Mouse (Mus musculus): Measurements from ENCODE around the gene Mapk1. TPM values are rescaled to one million over a fixed set of nuclear protein-coding genes. Genes with fewer than 3 reads are reported as not detected.

Mapk1 gene
- polyA plus RNA-seq (2015; fragmentation: Nextera tagmentation; extraction: Ambion mirVana) = 149 and 158 TPM in 2 replicates

- Histone ChIP-seq H3K4me1 (replicated peaks) (peaks cover 8% of the 10 kb centered on the region), H3K36me3 (no peaks in the 10 kb centered on the region), H3K4me2 (replicated peaks) (peak within 1 kb of the TSS; percentile 78), H3K27ac (peak within 1 kb of the TSS; percentile 94), H3K27me3 (replicated peaks) (no peaks in the 10 kb centered on the region), H3K9ac (peak within 1 kb of the TSS; percentile 87), H3K9me3 (no peaks in the 10 kb centered on the region), H3K4me3 (replicated peaks) (peak within 1 kb of the TSS; percentile 72)
- ATAC-seq = peak; percentile 99
- WGBS = under 1% methylated on average over 35 of the region's 35 CpGs
These were observed at the start of gene Mapk1 for GRCm38 (mm10) chr16:16983131-16983533. Gene Mapk1 (plus strand): TSS chr16:16983382.

- ATAC-seq = no peak
- Histone ChIP-seq H3K27ac (no peak overlapping the region), H3K36me3 (no peaks in the 10 kb centered on the region), H3K4me1 (replicated peaks) (no peaks in the 10 kb centered on the region), H3K4me3 (replicated peaks) (no peak overlapping the region), H3K27me3 (replicated peaks) (no peaks in the 10 kb centered on the region), H3K9ac (no peak overlapping the region), H3K9me3 (no peaks in the 10 kb centered on the region), H3K4me2 (replicated peaks) (no peak overlapping the region)
- 94% methylated on average over 9 of the region's 9 CpGs for WGBS
These were observed 43.6 kb upstream of the Mapk1 start for GRCm38 (mm10) chr16:16939543-16939942.

- Histone ChIP-seq H3K36me3 (no peaks in the 10 kb centered on the region), H3K9me3 (no peaks in the 10 kb centered on the region), H3K9ac (no peak overlapping the region), H3K4me2 (replicated peaks) (no peak overlapping the region), H3K27me3 (replicated peaks) (no peaks in the 10 kb centered on the region), H3K27ac (no peak overlapping the region), H3K4me1 (replicated peaks) (no peaks in the 10 kb centered on the region), H3K4me3 (replicated peaks) (no peak overlapping the region)
- no peak for ATAC-seq
- WGBS = 93% methylated on average over 2 of the region's 2 CpGs
These were observed 42.1 kb upstream of the Mapk1 start for GRCm38 (mm10) chr16:16941078-16941477.

- Histone ChIP-seq H3K4me1 (replicated peaks) (no peaks in the 10 kb centered on the region), H3K9ac (no peak overlapping the region), H3K4me3 (replicated peaks) (no peak overlapping the region), H3K27ac (no peak overlapping the region), H3K4me2 (replicated peaks) (no peak overlapping the region), H3K9me3 (no peaks in the 10 kb centered on the region), H3K27me3 (replicated peaks) (no peaks in the 10 kb centered on the region), H3K36me3 (no peaks in the 10 kb centered on the region)
- 11% methylated on average over 4 of the region's 5 CpGs for WGBS
- no peak for ATAC-seq
These were observed 24.6 kb upstream of the Mapk1 start for GRCm38 (mm10) chr16:16958575-16958974.

GRCm38 (mm10) chr16:16959907-16960306, 23.3 kb upstream of the Mapk1 start:
- H3K27ac ChIP-seq = no peak overlapping the region
- no peaks in the 10 kb centered on the region for H3K36me3 ChIP-seq
- no peaks in the 10 kb centered on the region for H3K4me1 ChIP-seq (replicated peaks)
- 88% methylated on average over 6 of the region's 6 CpGs for WGBS
- H3K4me3 ChIP-seq (replicated peaks) = no peak overlapping the region
- ATAC-seq = no peak
- H3K4me2 ChIP-seq (replicated peaks) = no peak overlapping the region
- H3K9ac ChIP-seq = no peak overlapping the region
- H3K9me3 ChIP-seq = no peaks in the 10 kb centered on the region
- H3K27me3 ChIP-seq (replicated peaks) = no peaks in the 10 kb centered on the region

- no peak overlapping the region for H3K27ac ChIP-seq
- H3K4me1 ChIP-seq (replicated peaks) = no peaks in the 10 kb centered on the region
- WGBS = 57% methylated on average over 1 of the region's 1 CpGs
- no peak for ATAC-seq
- no peak overlapping the region for H3K4me2 ChIP-seq (replicated peaks)
- no peaks in the 10 kb centered on the region for H3K36me3 ChIP-seq
- H3K9me3 ChIP-seq = no peaks in the 10 kb centered on the region
- H3K4me3 ChIP-seq (replicated peaks) = no peak overlapping the region
- no peaks in the 10 kb centered on the region for H3K27me3 ChIP-seq (replicated peaks)
- H3K9ac ChIP-seq = no peak overlapping the region
These were observed 18.0 kb upstream of the Mapk1 start for GRCm38 (mm10) chr16:16965149-16965548.

GRCm38 (mm10) chr16:16966290-16966689, 16.9 kb upstream of the Mapk1 start:
- ATAC-seq = no peak
- Histone ChIP-seq H3K4me2 (replicated peaks) (no peak overlapping the region), H3K4me1 (replicated peaks) (no peaks in the 10 kb centered on the region), H3K4me3 (replicated peaks) (no peak overlapping the region), H3K9me3 (no peaks in the 10 kb centered on the region), H3K27ac (no peak overlapping the region), H3K27me3 (replicated peaks) (no peaks in the 10 kb centered on the region), H3K9ac (no peak overlapping the region), H3K36me3 (no peaks in the 10 kb centered on the region)

GRCm38 (mm10) chr16:16978061-16978460, 5.1 kb upstream of the Mapk1 start:
- H3K4me2 ChIP-seq (replicated peaks) = no peak overlapping the region
- WGBS = 86% methylated on average over 3 of the region's 3 CpGs
- no peaks in the 10 kb centered on the region for H3K27me3 ChIP-seq (replicated peaks)

GRCm38 (mm10) chr16:16978765-16979164, 4.4 kb upstream of the Mapk1 start:
- no peak for ATAC-seq
- Histone ChIP-seq H3K27ac (no peak overlapping the region), H3K36me3 (no peaks in the 10 kb centered on the region), H3K27me3 (replicated peaks) (no peaks in the 10 kb centered on the region), H3K9ac (no peak overlapping the region), H3K4me3 (replicated peaks) (no peak overlapping the region), H3K4me1 (replicated peaks) (no peaks in the 10 kb centered on the region), H3K9me3 (no peaks in the 10 kb centered on the region), H3K4me2 (replicated peaks) (no peak overlapping the region)
- WGBS = 51% methylated on average over 2 of the region's 2 CpGs

More at GRCm38 (mm10) chr16:16978061-16978460, 5.1 kb upstream of the Mapk1 start:
- H3K4me1 ChIP-seq (replicated peaks) = no peaks in the 10 kb centered on the region
- ATAC-seq = no peak
- no peak overlapping the region for H3K4me3 ChIP-seq (replicated peaks)
- no peaks in the 10 kb centered on the region for H3K9me3 ChIP-seq
- H3K36me3 ChIP-seq = no peaks in the 10 kb centered on the region
- no peak overlapping the region for H3K27ac ChIP-seq
- H3K9ac ChIP-seq = no peak overlapping the region

- peak; percentile 29 for ATAC-seq
These were observed 546 bp upstream of the Mapk1 start for GRCm38 (mm10) chr16:16982636-16983035.

GRCm38 (mm10) chr16:16983534-16984422, 596 bp downstream of the Mapk1 start:
- H3K9me3 ChIP-seq = no peaks in the 10 kb centered on the region
- peak overlapping the region; percentile 87 for H3K9ac ChIP-seq
- peaks cover 8% of the 10 kb centered on the region for H3K4me1 ChIP-seq (replicated peaks)
- peak overlapping the region; percentile 78 for H3K4me2 ChIP-seq (replicated peaks)
- peak overlapping the region; percentile 72 for H3K4me3 ChIP-seq (replicated peaks)
- ATAC-seq = peak; percentile 82
- no peaks in the 10 kb centered on the region for H3K36me3 ChIP-seq
- no peaks in the 10 kb centered on the region for H3K27me3 ChIP-seq (replicated peaks)
- WGBS = under 1% methylated on average over 75 of the region's 75 CpGs
- H3K27ac ChIP-seq = peak overlapping the region; percentile 94

More at GRCm38 (mm10) chr16:16982636-16983035, 546 bp upstream of the Mapk1 start:
- WGBS = 36% methylated on average over 2 of the region's 2 CpGs
- peak overlapping the region; percentile 87 for H3K9ac ChIP-seq
- peak overlapping the region; percentile 72 for H3K4me3 ChIP-seq (replicated peaks)
- peaks cover 8% of the 10 kb centered on the region for H3K4me1 ChIP-seq (replicated peaks)
- H3K27me3 ChIP-seq (replicated peaks) = no peaks in the 10 kb centered on the region
- H3K36me3 ChIP-seq = no peaks in the 10 kb centered on the region
- H3K9me3 ChIP-seq = no peaks in the 10 kb centered on the region
- H3K27ac ChIP-seq = peak overlapping the region; percentile 25; the same call in 1 of the 2 replicates
- H3K4me2 ChIP-seq (replicated peaks) = peak overlapping the region; percentile 78

GRCm38 (mm10) chr16:16984423-16984941, 1.3 kb downstream of the Mapk1 start:
- H3K27ac ChIP-seq = no peak overlapping the region
- peak overlapping the region; percentile 72 for H3K4me3 ChIP-seq (replicated peaks)
- peaks cover 8% of the 10 kb centered on the region for H3K4me1 ChIP-seq (replicated peaks)
- H3K36me3 ChIP-seq = no peaks in the 10 kb centered on the region
- peak overlapping the region; percentile 87 for H3K9ac ChIP-seq
- ATAC-seq = no peak
- no peaks in the 10 kb centered on the region for H3K9me3 ChIP-seq
- WGBS = 9% methylated on average over 9 of the region's 9 CpGs
- peak overlapping the region; percentile 78 for H3K4me2 ChIP-seq (replicated peaks)
- H3K27me3 ChIP-seq (replicated peaks) = no peaks in the 10 kb centered on the region

All from intestine, embryonic 15.5 days (tissue).